Mouse (Mus musculus) stomach, postnatal 0 days (tissue): ENCODE measurements around the gene Tada2a. TPM values are rescaled to one million over a fixed set of nuclear protein-coding genes. Genes with fewer than 3 reads are reported as not detected.

Experiments
- ATAC-seq: fragments of 200-750 bp; cut with Nextera tagmentation; 2 replicates; pipeline ENCODE4 v1.8.0; 2017; ENCODE audit not compliant: low FRiP score, low TSS enrichment
- DNase-seq: peaks from one replicate; pipeline ENCODE4 v3.0.0-alpha.2; 2016; ENCODE audit warnings: low spot score
- H3K27ac ChIP-seq: fragments of 300-500 bp; sonication (generic); replicated peaks from 2 replicates; pipeline ENCODE4 v1.5.1; 2014; ENCODE audit warnings: mild to moderate bottlenecking, control low read depth
- H3K27me3 ChIP-seq: fragments of 300-500 bp; sonication (generic); 2 replicates; pipeline ENCODE4 v1.6.1; 2014; ENCODE audit warnings: low read length; ENCODE audit not compliant: control insufficient read depth, insufficient read depth
- H3K36me3 ChIP-seq: fragments of 300-500 bp; sonication (generic); 2 replicates; pipeline ENCODE4 v1.6.1; 2014; ENCODE audit warnings: low read length, mixed read lengths; ENCODE audit not compliant: control insufficient read depth, insufficient read depth
- H3K4me1 ChIP-seq: fragments of 300-500 bp; sonication (generic); replicated peaks from 2 replicates; pipeline ENCODE4 v1.6.1; 2014; ENCODE audit warnings: antibody characterized with exemption; ENCODE audit not compliant: control insufficient read depth, insufficient read depth
- H3K4me2 ChIP-seq: fragments of 300-500 bp; sonication (generic); replicated peaks from 2 replicates; pipeline ENCODE4 v1.6.1; 2014; ENCODE audit warnings: low read depth, mild to moderate bottlenecking, control low read depth, moderate library complexity
- H3K4me3 ChIP-seq: fragments of 300-500 bp; sonication (generic); 2 replicates; pipeline ENCODE4 v1.5.1; 2014; ENCODE audit warnings: low read depth, low read length, control low read depth
- H3K9ac ChIP-seq: fragments of 300-500 bp; sonication (generic); 2 replicates; pipeline ENCODE4 v1.6.1; 2014; ENCODE audit warnings: mild to moderate bottlenecking, low read length, control low read depth, mixed read lengths
- H3K9me3 ChIP-seq: fragments of 300-500 bp; sonication (generic); 2 replicates; pipeline ENCODE4 v1.6.1; 2016; ENCODE audit warnings: low read length; ENCODE audit not compliant: control insufficient read depth
- CTCF ChIP-seq: IDR thresholded peaks from 2 replicates; pipeline ENCODE4 v1.5.1; 2016; ENCODE audit warnings: antibody characterized with exemption, low read depth, mild to moderate bottlenecking, moderate library complexity
- EP300 ChIP-seq: optimal IDR thresholded peaks from 2 replicates; pipeline ENCODE3; 2016; ENCODE audit warnings: antibody characterized with exemption
- WGBS: fragments of 180-500 bp; shearing (Covaris S2); extraction: QIAGEN DNeasy Blood & Tissue Kit; methylation state at CpG from one replicate; pipeline ENCODE4 v1.1.7; 2014; 5-methylcytosine and 5-hydroxymethylcytosine counted together
- polyA plus RNA-seq: library from polyadenylated mRNA; unstranded; fragments of >200 nt; fragmentation: Nextera tagmentation; extraction: Ambion mirVana; gene quantifications from 2 replicates; pipeline ENCODE4 v1.2.1, GENCODE M21; 2015

Tada2a gene
- polyA plus RNA-seq, 1 experiment from 2014 or later = 13.2 TPM

DNA sequence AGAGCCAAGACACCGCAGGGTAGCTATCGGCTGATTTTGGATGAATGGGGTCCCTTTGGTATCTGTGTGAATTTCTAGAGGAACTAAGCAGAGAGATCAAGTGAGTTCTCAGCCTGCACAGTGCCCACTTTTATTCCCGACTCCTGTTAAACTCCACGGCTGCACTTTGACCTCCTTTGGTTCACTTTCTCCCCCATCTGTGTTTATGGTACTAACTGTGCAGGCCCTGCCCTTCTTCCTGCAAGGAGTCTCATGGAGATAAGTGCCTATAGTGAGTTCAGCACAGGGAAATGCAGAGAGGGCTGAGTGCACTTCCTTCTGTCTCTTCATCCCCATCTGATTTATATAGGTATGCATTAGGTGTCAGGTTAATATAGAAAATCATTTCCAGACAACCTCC lies 35.2 kb upstream of the Tada2a start:
- Histone ChIP-seq H3K9ac (no peak overlapping the region), H3K36me3 (no peaks in the 10 kb centered on the region), H3K4me3 (no peak overlapping the region), H3K9me3 (no peaks in the 10 kb centered on the region), H3K27me3 (no peaks in the 10 kb centered on the region), H3K4me2 (no peak overlapping the region), H3K27ac (no peak overlapping the region), H3K4me1 (no peaks in the 10 kb centered on the region)
- no peak for DNase-seq
- ATAC-seq = no peak
- WGBS = 43% methylated on average over 4 of the region's 4 CpGs
- no peak for TF ChIP-seq CTCF
- no peak for TF ChIP-seq EP300

GRCm38 (mm10) chr11:84164123-84164522 lies 34.7 kb upstream of the Tada2a start:
- no peak overlapping the region for H3K4me2 ChIP-seq
- no peaks in the 10 kb centered on the region for H3K9me3 ChIP-seq
- WGBS = 78% methylated on average over 6 of the region's 6 CpGs
- ATAC-seq (no peak), DNase-seq (no peak)
- no peak overlapping the region for H3K9ac ChIP-seq
- no peaks in the 10 kb centered on the region for H3K4me1 ChIP-seq
- H3K27me3 ChIP-seq = no peaks in the 10 kb centered on the region
- no peak for TF ChIP-seq CTCF
- TF ChIP-seq EP300 = no peak
- no peaks in the 10 kb centered on the region for H3K36me3 ChIP-seq
- no peak overlapping the region for H3K4me3 ChIP-seq
- H3K27ac ChIP-seq = no peak overlapping the region

DNA sequence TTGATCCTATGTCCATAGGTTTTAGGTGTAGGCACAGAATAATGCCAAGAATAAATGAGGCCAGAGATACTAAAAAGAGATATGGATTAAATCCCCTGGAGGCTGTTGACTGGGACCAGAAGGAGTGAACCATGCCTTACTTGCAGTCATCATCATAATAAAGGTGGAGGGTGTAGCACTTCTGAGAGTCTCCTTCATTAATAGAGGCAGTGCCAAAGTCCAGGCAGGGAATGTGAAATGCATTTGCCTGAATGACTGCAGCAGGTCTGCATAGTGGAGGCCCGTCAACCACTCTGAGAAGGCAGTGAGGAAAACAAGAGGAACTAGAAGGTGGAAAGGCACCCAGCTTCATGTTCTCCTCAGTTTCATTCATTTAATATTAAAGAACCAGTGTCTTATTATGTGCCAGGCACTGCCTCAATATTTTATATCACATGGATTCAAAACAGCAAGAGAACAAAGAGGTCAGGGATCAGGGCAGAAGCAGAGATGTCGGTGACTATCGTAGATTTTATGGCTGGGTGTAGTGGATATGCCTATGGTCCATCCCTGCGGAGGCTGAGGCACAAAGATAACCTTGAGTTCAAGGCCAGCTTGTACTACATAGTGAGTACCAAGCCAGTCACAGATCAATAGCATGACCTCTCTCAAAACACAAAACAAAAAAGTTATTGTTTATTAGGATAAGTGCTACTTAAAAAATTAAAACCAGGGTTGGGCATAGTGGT lies 27.3 kb upstream of the Tada2a start:
- TF ChIP-seq EP300 (no peak), CTCF (no peak)
- Histone ChIP-seq H3K27ac (no peak overlapping the region), H3K4me2 (no peak overlapping the region), H3K9ac (no peak overlapping the region), H3K4me3 (no peak overlapping the region), H3K36me3 (no peaks in the 10 kb centered on the region), H3K4me1 (no peaks in the 10 kb centered on the region), H3K9me3 (no peaks in the 10 kb centered on the region), H3K27me3 (no peaks in the 10 kb centered on the region)
- 83% methylated on average over 4 of the region's 4 CpGs for WGBS
- ATAC-seq = no peak
- DNase-seq = no peak

GRCm38 (mm10) chr11:84150884-84151283 lies 21.5 kb upstream of the Tada2a start:
- no peak for DNase-seq
- no peaks in the 10 kb centered on the region for H3K27me3 ChIP-seq
- no peak overlapping the region for H3K9ac ChIP-seq

DNA sequence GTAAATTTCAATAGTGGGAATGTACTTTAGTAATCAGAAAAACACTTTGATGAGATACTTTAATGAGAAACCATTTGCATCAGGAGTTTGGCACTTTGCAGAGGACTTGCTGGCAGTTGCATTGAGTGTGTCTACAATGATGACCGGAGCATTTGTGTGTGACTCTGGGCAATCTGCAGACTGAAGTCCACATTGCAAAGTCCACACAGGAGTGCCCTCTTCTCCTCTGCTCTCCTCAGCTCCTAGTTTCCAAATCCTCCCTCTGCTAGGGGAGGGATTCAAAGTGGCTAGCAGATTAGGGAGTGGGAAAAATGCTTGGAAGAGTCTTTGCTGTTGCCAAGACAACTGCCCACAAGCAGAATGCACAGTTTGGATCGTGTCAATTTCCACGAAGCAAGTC lies 16.7 kb upstream of the Tada2a start:
- WGBS = 56% methylated on average over 3 of the region's 3 CpGs
- no peak for ATAC-seq

More at GRCm38 (mm10) chr11:84150884-84151283, 21.5 kb upstream of the Tada2a start:
- TF ChIP-seq EP300 (no peak), CTCF (peak; percentile 52)
- H3K9me3 ChIP-seq = no peaks in the 10 kb centered on the region
- H3K36me3 ChIP-seq = no peaks in the 10 kb centered on the region
- no peaks in the 10 kb centered on the region for H3K4me1 ChIP-seq
- H3K4me3 ChIP-seq = no peak overlapping the region
- WGBS = 65% methylated on average over 2 of the region's 2 CpGs
- H3K4me2 ChIP-seq = no peak overlapping the region
- no peak overlapping the region for H3K27ac ChIP-seq
- no peak for ATAC-seq

GRCm38 (mm10) chr11:84145201-84145798 lies 15.9 kb upstream of the Tada2a start:
- H3K4me1 ChIP-seq = no peaks in the 10 kb centered on the region
- ATAC-seq (no peak), DNase-seq (no peak)
- no peak overlapping the region for H3K4me3 ChIP-seq
- H3K9me3 ChIP-seq = no peaks in the 10 kb centered on the region
- H3K9ac ChIP-seq = no peak overlapping the region
- H3K36me3 ChIP-seq = no peaks in the 10 kb centered on the region
- WGBS = 55% methylated on average over 10 of the region's 10 CpGs
- H3K4me2 ChIP-seq = no peak overlapping the region
- no peaks in the 10 kb centered on the region for H3K27me3 ChIP-seq
- no peak overlapping the region for H3K27ac ChIP-seq
- TF ChIP-seq EP300 = no peak
- TF ChIP-seq CTCF = no peak

More for the DNA sequence above, 16.7 kb upstream of the Tada2a start:
- Histone ChIP-seq H3K36me3 (no peaks in the 10 kb centered on the region), H3K9ac (no peak overlapping the region), H3K9me3 (no peaks in the 10 kb centered on the region), H3K4me2 (no peak overlapping the region), H3K4me3 (no peak overlapping the region), H3K27me3 (no peaks in the 10 kb centered on the region), H3K27ac (no peak overlapping the region), H3K4me1 (no peaks in the 10 kb centered on the region)
- TF ChIP-seq EP300 = no peak
- TF ChIP-seq CTCF = no peak
- DNase-seq = no peak
